Mouse (Mus musculus) midbrain, postnatal 0 days (tissue): ENCODE measurements at regions not wholly inside any gene's neighbourhood (a gene's known extent, or its start where the extent isn't known, plus 50 kb on each side); places are given as distances from the start of the nearest gene placed in this dataset.

Source experiments
- ATAC-seq: fragments of 200-750 bp; cut with Nextera tagmentation; 2 replicates; pipeline ENCODE4 v1.8.0; 2017; ENCODE audit warnings: moderate number of reproducible peaks, mild to moderate bottlenecking, moderate TSS enrichment, moderate library complexity; ENCODE audit not compliant: low FRiP score
- DNase-seq: peaks from one replicate; pipeline ENCODE4 v3.0.0-alpha.2; 2015; ENCODE audit warnings: low spot score
- H3K27ac ChIP-seq: fragments of 300-500 bp; sonication (generic); 2 replicates; pipeline ENCODE4 v1.5.1; 2014; ENCODE audit warnings: low read depth, mild to moderate bottlenecking, low read length, mixed read lengths
- H3K27me3 ChIP-seq: fragments of 300-500 bp; sonication (generic); 2 replicates; pipeline ENCODE4 v1.6.1; 2014; ENCODE audit warnings: low read length, control low read depth, mixed read lengths; ENCODE audit not compliant: insufficient read depth
- H3K36me3 ChIP-seq: fragments of 300-500 bp; sonication (generic); 2 replicates; pipeline ENCODE4 v1.6.1; 2014; ENCODE audit warnings: low read length, control low read depth, mixed read lengths; ENCODE audit not compliant: insufficient read depth
- H3K4me1 ChIP-seq: fragments of 300-500 bp; sonication (generic); 2 replicates; pipeline ENCODE4 v1.6.1; 2014; ENCODE audit warnings: mild to moderate bottlenecking, control low read depth, antibody characterized with exemption, low read length, mixed read lengths; ENCODE audit not compliant: insufficient read depth
- H3K4me2 ChIP-seq: fragments of 300-500 bp; sonication (generic); 2 replicates; pipeline ENCODE4 v1.6.1; 2014; ENCODE audit warnings: low read depth, mild to moderate bottlenecking, low read length, mixed read lengths; ENCODE audit not compliant: poor library complexity, severe bottlenecking
- H3K4me3 ChIP-seq: fragments of 300-500 bp; sonication (generic); 2 replicates; pipeline ENCODE4 v1.5.1; 2014; ENCODE audit warnings: low read depth, mild to moderate bottlenecking, low read length, moderate library complexity
- H3K9ac ChIP-seq: fragments of 300-500 bp; sonication (generic); replicated peaks from 2 replicates; pipeline ENCODE4 v1.6.1; 2014; ENCODE audit warnings: mild to moderate bottlenecking, low read length, moderate library complexity, mixed read lengths; ENCODE audit not compliant: poor library complexity, severe bottlenecking
- H3K9me3 ChIP-seq: fragments of 300-500 bp; sonication (generic); 2 replicates; pipeline ENCODE4 v1.6.1; 2016; ENCODE audit warnings: low read length, control low read depth
- CTCF ChIP-seq: IDR thresholded peaks from 2 replicates; pipeline ENCODE4 v1.5.1; 2016; ENCODE audit warnings: antibody characterized with exemption, mild to moderate bottlenecking
- WGBS: fragments of 180-500 bp; shearing (Covaris S2); extraction: QIAGEN DNeasy Blood & Tissue Kit; methylation state at CpG from one replicate; pipeline ENCODE4 v1.1.7; 2014; 5-methylcytosine and 5-hydroxymethylcytosine counted together

DNA sequence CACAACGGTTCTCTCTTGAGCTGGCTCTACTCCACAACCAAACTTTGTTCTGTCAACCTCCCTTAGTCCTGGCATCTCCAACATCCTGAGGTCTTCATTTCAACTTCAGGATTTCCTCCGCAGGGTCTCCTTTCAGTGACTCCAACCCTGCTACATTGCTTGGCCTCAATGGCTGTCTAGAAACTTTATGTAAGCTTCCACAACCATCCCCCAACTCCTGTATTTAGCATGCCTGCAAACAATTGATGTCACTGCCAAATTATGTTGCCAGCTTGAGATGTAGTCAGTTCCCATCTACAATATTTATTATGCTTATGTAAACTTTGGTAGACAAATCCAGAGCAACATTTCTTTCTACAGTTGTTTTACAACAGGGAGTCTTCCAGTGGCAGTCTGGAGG lies 336.4 kb upstream of the Meis1 start:
- no peak for DNase-seq
- Histone ChIP-seq H3K36me3 (no peaks in the 10 kb centered on the region), H3K4me1 (no peaks in the 10 kb centered on the region), H3K4me3 (no peak overlapping the region), H3K9me3 (no peaks in the 10 kb centered on the region), H3K4me2 (no peak overlapping the region), H3K27ac (no peak overlapping the region), H3K9ac (no peak overlapping the region), H3K27me3 (no peaks in the 10 kb centered on the region)
- 78% methylated on average over 2 of the region's 2 CpGs for WGBS
- no peak for ATAC-seq
- TF ChIP-seq CTCF, result no peak

DNA sequence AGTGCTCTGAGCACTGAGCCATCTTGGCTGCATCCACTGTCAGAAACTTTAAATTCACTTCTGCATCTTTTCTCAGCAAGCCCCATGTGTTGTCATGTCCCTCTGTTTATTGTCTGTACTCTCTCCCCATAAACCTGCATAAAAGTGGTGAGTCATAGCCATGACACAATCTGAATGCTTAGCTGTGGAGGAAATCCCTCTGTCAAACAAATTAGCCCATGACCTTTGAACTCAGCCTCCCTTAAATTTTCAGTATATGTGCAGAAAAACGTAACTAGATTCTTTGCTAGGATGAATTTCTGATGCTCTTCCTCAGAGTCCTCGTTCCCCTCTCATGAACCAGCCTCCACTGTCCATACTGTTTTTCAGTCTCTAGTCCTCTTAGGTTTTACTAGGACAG lies 337.4 kb upstream of the Meis1 start:
- no peak for ATAC-seq
- no peaks in the 10 kb centered on the region for H3K36me3 ChIP-seq
- H3K27me3 ChIP-seq, result no peaks in the 10 kb centered on the region
- no peak for TF ChIP-seq CTCF
- no peak overlapping the region for H3K4me2 ChIP-seq
- H3K9ac ChIP-seq, result no peak overlapping the region
- H3K27ac ChIP-seq, result no peak overlapping the region
- H3K9me3 ChIP-seq, result no peaks in the 10 kb centered on the region
- no peak for DNase-seq
- H3K4me3 ChIP-seq, result no peak overlapping the region
- 82% methylated on average over 2 of the region's 2 CpGs for WGBS
- no peaks in the 10 kb centered on the region for H3K4me1 ChIP-seq

DNA sequence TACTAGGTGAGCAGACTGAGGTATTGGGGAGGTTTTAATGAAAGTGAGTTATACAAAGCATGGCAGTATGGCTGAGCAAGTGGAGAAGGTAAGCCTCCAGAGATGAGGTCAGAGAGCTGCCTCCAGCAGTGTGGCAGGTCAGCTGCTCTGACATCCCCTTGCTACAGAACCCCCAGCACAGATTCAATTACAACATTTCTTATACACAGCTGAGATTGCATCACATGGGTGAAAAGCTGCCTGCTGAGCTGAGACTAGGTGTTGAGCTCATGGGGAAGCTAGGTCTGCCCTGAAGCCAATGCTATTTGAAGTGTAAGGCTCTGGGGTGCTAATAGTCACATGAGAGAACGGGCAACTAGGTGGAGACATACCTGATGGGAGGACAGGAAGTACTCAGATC lies 350.4 kb upstream of the Meis1 start:
- Histone ChIP-seq H3K9me3 (no peaks in the 10 kb centered on the region), H3K4me1 (no peaks in the 10 kb centered on the region), H3K4me2 (no peak overlapping the region), H3K9ac (no peak overlapping the region), H3K27ac (no peak overlapping the region), H3K36me3 (no peaks in the 10 kb centered on the region), H3K27me3 (no peaks in the 10 kb centered on the region), H3K4me3 (no peak overlapping the region)
- DNase-seq, result no peak
- 79% methylated on average over 1 of the region's 1 CpGs for WGBS
- no peak for TF ChIP-seq CTCF
- ATAC-seq, result no peak

DNA sequence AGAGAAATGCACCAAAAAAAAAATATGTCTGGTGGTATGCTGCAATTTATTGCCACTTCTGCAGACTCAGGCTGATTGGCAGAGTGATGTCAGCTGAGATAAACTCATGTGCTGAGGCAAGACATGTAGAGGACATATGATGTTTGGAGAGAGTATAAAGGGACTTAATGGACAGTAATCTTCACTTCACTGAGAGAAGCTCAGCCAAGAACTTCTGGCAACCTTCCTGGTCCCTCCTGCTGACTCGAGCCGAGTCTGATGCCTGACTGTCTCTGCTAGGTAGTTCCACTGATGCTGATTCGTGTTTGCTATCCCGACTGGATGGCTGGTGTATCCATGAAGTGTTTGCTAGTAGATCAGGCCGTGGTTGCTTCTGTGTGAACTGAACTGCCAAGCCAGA lies 354.7 kb upstream of the Meis1 start:
- DNase-seq, result peak; percentile 66

DNA sequence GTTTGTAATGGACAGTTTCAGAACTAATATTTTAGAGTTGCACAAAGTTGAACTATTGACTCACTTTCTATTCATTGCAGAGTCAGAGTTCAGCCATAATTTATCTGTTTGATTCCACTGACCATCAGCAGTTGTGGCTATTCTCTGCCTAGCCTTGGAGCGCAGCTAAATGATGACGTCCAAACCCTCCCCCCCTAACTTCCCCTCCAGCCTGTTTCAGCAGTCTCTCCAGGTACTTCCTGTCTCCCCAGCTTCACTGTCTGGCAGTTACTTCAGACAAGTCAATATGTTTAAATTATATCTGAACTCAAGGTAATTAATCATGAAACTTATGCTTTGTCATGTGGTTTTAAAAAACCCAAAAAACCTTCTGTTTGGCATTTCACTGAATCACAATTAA lies 362.1 kb upstream of the Meis1 start:
- no peaks in the 10 kb centered on the region for H3K27me3 ChIP-seq
- no peak overlapping the region for H3K27ac ChIP-seq
- no peak overlapping the region for H3K4me3 ChIP-seq
- H3K9ac ChIP-seq, result no peak overlapping the region
- no peaks in the 10 kb centered on the region for H3K36me3 ChIP-seq
- H3K4me1 ChIP-seq, result no peaks in the 10 kb centered on the region
- H3K9me3 ChIP-seq, result no peaks in the 10 kb centered on the region
- WGBS, result 71% methylated on average over 2 of the region's 2 CpGs
- no peak overlapping the region for H3K4me2 ChIP-seq
- ATAC-seq (no peak), DNase-seq (no peak)
- no peak for TF ChIP-seq CTCF

More for the DNA sequence above, 354.7 kb upstream of the Meis1 start:
- Histone ChIP-seq H3K9me3 (no peaks in the 10 kb centered on the region), H3K27me3 (no peaks in the 10 kb centered on the region), H3K27ac (no peak overlapping the region), H3K4me2 (no peak overlapping the region), H3K4me1 (no peaks in the 10 kb centered on the region), H3K9ac (no peak overlapping the region), H3K36me3 (no peaks in the 10 kb centered on the region), H3K4me3 (no peak overlapping the region)
- whole genome bisulfite sequencing, result 66% methylated on average over 5 of the region's 5 CpGs
- ATAC-seq, result no peak
- no peak for TF ChIP-seq CTCF

DNA sequence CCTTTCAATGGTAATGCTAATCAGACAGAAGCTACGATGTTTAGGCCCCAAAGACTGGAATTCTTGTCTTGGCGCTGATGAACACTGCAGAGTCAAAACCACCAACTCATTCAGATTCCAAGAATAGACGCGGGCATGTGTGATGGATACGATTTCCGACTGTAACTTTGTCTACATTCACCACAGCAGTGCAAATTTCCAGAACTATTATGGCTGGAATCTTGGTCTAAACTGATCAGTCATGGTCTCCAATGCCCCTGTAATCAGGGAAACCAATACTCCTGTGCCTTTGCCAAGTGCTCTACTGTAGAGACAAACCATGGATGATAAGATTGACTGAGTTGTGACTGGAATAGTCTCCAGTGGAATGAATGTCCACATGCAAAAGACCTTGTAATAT lies 370.4 kb upstream of the Meis1 start:
- Histone ChIP-seq H3K27me3 (no peaks in the 10 kb centered on the region), H3K27ac (no peak overlapping the region), H3K4me1 (no peaks in the 10 kb centered on the region), H3K4me2 (no peak overlapping the region), H3K4me3 (no peak overlapping the region), H3K9me3 (no peaks in the 10 kb centered on the region), H3K9ac (no peak overlapping the region), H3K36me3 (no peaks in the 10 kb centered on the region)
- ATAC-seq, result no peak
- TF ChIP-seq CTCF, result no peak
- DNase-seq, result no peak
- WGBS, result 87% methylated on average over 6 of the region's 6 CpGs

DNA sequence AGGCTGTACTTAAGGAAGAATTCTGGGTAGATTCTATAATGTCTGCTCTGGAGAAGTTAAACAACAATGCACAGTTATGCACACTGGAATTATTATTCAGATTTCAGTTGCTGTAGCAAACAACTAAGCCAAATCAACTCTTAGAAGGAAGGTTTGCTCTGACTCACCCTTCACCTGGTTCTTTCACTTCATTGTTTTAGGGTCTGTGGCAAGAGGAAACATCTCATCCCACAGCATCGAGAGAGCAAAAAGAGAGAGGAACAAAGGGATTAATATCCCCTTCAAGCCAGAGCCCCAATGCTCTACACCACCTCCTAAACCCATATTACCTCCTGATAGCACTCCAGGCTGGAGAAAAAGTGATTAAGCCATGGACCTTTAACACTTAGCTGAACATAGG lies 373.4 kb upstream of the Meis1 start:
- Histone ChIP-seq H3K27me3 (no peaks in the 10 kb centered on the region), H3K4me1 (no peaks in the 10 kb centered on the region), H3K4me2 (no peak overlapping the region), H3K27ac (no peak overlapping the region), H3K9me3 (no peaks in the 10 kb centered on the region), H3K9ac (no peak overlapping the region), H3K4me3 (no peak overlapping the region), H3K36me3 (no peaks in the 10 kb centered on the region)
- DNase-seq, result no peak
- no peak for ATAC-seq
- no peak for TF ChIP-seq CTCF
- 82% methylated on average over 1 of the region's 1 CpGs for WGBS
